Mouse (Mus musculus) liver, postnatal 0 days (tissue): ENCODE results near the gene Fxr1.

ENCODE experiments used
- CTCF ChIP-seq: sonication (generic); IDR thresholded peaks from 2 replicates; pipeline ENCODE4 v1.5.1; 2016; ENCODE audit warnings: antibody characterized with exemption, low read depth
- EP300 ChIP-seq: IDR thresholded peaks from 2 replicates; pipeline ENCODE4 v1.6.1; 2016; ENCODE audit warnings: antibody characterized with exemption, low read depth, mild to moderate bottlenecking

GRCm38 (mm10) chr3:34020382-34021258 is 877 bp downstream of the Fxr1 start:
- no peak for TF ChIP-seq CTCF
- TF ChIP-seq EP300 = no peak
